Mouse (Mus musculus): ENCODE data around the gene Mrgprg. TPM values are rescaled to one million over a fixed set of nuclear protein-coding genes. Genes with fewer than 3 reads are reported as not detected.

Gene Mrgprg
- polyA plus RNA-seq, 1 experiment from 2014 or later: not detected

DNA sequence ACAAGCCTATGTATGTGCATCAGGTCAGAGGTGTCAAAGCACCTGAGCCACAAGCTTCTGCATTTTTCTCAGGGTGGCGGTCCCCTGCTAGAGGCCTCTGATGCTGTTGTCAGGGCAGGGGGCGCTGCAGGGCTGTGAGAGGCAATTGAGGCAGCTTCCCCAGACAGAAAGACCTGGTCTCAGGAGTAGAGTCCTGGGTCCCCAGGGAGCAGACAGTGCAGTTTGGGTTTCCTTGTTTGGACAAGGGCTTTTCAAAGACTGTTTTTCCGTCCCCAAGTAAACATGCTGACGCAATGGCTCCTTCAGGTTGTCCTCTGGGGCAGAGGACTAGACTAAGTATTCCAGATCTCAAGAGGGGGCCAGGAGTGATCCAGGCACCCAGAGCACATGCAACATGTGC is 40.4 kb downstream of the Mrgprg start:
- no peak overlapping the region for H3K4me2 ChIP-seq
- H3K27me3 ChIP-seq: no peaks in the 10 kb centered on the region
- no peaks in the 10 kb centered on the region for H3K36me3 ChIP-seq
- WGBS: 76% methylated on average over 4 of the region's 4 CpGs
- H3K9ac ChIP-seq: no peak overlapping the region
- ATAC-seq (replicated peaks; ENCODE audit: low FRiP score): no peak
- H3K27ac ChIP-seq: no peak overlapping the region
- peaks cover 13% of the 10 kb centered on the region for H3K4me1 ChIP-seq
- no peaks in the 10 kb centered on the region for H3K9me3 ChIP-seq (replicated peaks)
- no peak overlapping the region for H3K4me3 ChIP-seq (replicated peaks)

DNA sequence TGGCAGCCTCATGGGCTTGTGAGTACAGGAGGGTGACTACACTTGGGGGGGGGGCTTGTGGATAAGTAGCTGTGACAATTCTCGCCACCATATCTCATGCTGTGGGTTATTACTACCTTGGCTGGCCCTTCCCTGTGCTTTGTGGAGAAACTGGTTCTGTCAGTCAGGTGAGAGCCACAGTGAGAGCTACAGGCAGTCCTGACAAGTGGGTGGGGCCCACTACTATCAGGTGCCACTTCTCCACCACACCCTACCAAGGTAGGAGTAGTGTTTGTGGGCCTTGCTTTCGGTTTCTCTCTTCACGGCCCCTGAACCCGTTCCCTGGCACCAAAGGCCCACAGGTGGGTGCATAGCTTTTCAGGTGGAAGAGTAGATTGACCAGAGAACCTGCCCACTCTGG is 43.0 kb downstream of the Mrgprg start:
- Histone ChIP-seq H3K4me3 (replicated peaks) (no peak overlapping the region), H3K9ac (no peak overlapping the region), H3K27me3 (no peaks in the 10 kb centered on the region), H3K27ac (no peak overlapping the region), H3K9me3 (replicated peaks) (no peaks in the 10 kb centered on the region), H3K4me2 (no peak overlapping the region), H3K4me1 (peaks cover 7% of the 10 kb centered on the region; the same call in 1 of the 2 replicates), H3K36me3 (no peaks in the 10 kb centered on the region)
- WGBS: 85% methylated on average over 4 of the region's 4 CpGs
- peak; percentile 63; the same call in 1 of the 2 replicates for ATAC-seq (replicated peaks; ENCODE audit: low FRiP score)

DNA sequence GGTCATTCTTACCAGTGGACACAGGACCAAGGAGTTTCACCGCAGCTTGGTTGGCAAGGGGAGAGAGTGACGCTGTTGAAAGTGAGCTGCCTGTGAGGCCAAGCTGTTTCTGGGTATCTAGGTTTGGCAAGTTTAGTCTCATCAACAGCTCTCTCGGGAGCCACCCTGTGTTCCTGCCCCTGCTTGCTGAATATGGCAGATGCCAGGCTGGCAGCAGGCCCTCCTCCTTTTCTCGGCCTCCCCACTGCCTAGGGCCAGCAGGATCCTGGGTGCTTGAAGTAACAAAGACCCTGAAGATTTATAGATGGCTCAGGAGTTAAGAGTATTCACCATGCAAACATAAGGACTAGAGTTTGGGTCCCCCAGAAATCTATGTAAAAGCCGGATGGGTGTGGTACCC is 44.1 kb downstream of the Mrgprg start:
- H3K36me3 ChIP-seq: no peaks in the 10 kb centered on the region
- no peak overlapping the region for H3K27ac ChIP-seq
- ATAC-seq (replicated peaks; ENCODE audit: low FRiP score): no peak
- peaks cover 10% of the 10 kb centered on the region for H3K4me1 ChIP-seq
- no peaks in the 10 kb centered on the region for H3K27me3 ChIP-seq
- H3K4me2 ChIP-seq: no peak overlapping the region
- no peaks in the 10 kb centered on the region for H3K9me3 ChIP-seq (replicated peaks)
- 89% methylated on average over 5 of the region's 5 CpGs for WGBS
- H3K4me3 ChIP-seq (replicated peaks): no peak overlapping the region
- H3K9ac ChIP-seq: no peak overlapping the region

DNA sequence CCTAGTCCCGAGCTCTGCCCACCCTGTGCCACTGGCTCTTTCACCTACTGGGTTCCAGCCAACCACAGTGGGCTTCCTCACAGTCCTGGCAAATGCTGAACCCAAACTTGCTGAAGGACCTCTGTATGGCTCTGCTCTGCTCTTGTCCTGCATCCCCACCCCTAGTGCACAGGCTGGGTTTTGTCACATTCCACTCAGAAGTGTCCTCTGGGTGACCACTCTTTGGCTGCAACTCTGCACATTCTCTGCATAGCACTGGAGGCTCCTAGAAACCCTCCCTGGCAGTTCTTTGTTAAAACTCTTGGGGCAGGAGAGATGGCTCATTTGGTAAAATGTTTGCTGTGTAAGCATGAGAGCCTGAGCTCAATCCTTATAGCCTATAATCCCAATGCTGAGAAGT is 49.0 kb downstream of the Mrgprg start:
- Histone ChIP-seq H3K27me3 (no peaks in the 10 kb centered on the region), H3K9me3 (replicated peaks) (no peaks in the 10 kb centered on the region), H3K4me2 (no peak overlapping the region), H3K27ac (peak overlapping the region; percentile 68), H3K36me3 (peaks cover 17% of the 10 kb centered on the region), H3K9ac (no peak overlapping the region), H3K4me1 (peaks cover 18% of the 10 kb centered on the region), H3K4me3 (replicated peaks) (no peak overlapping the region)
- WGBS: 87% methylated on average over 1 of the region's 1 CpGs
- ATAC-seq (replicated peaks; ENCODE audit: low FRiP score): peak; percentile 78

Small RNA genes lying within 50 kb of the gene (microRNA-seq; reads per million reads assigned to microRNA genes)
- not detected for gene Gm22064

Other genes with a start within 250 kb of the Mrgprg start
- gene Nap1l4, start 217.9 kb downstream of the Mrgprg start, polyA plus RNA-seq (2015; fragmentation: Nextera tagmentation; extraction: Ambion mirVana): 276 and 287 TPM in 2 replicates
- gene Cars, start 166.9 kb downstream of the Mrgprg start, polyA plus RNA-seq (2015; fragmentation: Nextera tagmentation; extraction: Ambion mirVana): 62.3 and 62.9 TPM in 2 replicates
- 0.54 and 0.65 TPM in 2 replicates for gene Tnfrsf26, start 138.3 kb downstream of the Mrgprg start, polyA plus RNA-seq (2015; fragmentation: Nextera tagmentation; extraction: Ambion mirVana)
- 10.6 and 12.1 TPM in 2 replicates for gene Tnfrsf22, start 117.3 kb downstream of the Mrgprg start, polyA plus RNA-seq (2015; fragmentation: Nextera tagmentation; extraction: Ambion mirVana)
- gene Tnfrsf23, start 81.1 kb downstream of the Mrgprg start, polyA plus RNA-seq (2015; fragmentation: Nextera tagmentation; extraction: Ambion mirVana): 2.0 and 2.8 TPM in 2 replicates
- 31.9 and 34.0 TPM in 2 replicates for gene Osbpl5, start 10.0 kb downstream of the Mrgprg start, polyA plus RNA-seq (2015; fragmentation: Nextera tagmentation; extraction: Ambion mirVana)
- gene Mrgpre, start 17.5 kb upstream of the Mrgprg start, polyA plus RNA-seq (2015; fragmentation: Nextera tagmentation; extraction: Ambion mirVana): 1.7 and 2.0 TPM in 2 replicates
- 9.0 and 10.4 TPM in 2 replicates for gene Nadsyn1, start 55.9 kb upstream of the Mrgprg start, polyA plus RNA-seq (2015; fragmentation: Nextera tagmentation; extraction: Ambion mirVana)
- gene Dhcr7, start 56.2 kb upstream of the Mrgprg start, polyA plus RNA-seq (2015; fragmentation: Nextera tagmentation; extraction: Ambion mirVana): 37.7 and 47.2 TPM in 2 replicates
- gene Gm498, start 99.8 kb upstream of the Mrgprg start, polyA plus RNA-seq (2015; fragmentation: Nextera tagmentation; extraction: Ambion mirVana): not detected in 2 replicates
- gene Shank2, start 234.9 kb upstream of the Mrgprg start, polyA plus RNA-seq (2015; fragmentation: Nextera tagmentation; extraction: Ambion mirVana): 2.6 and 2.7 TPM in 2 replicates

Data from kidney, embryonic 15.5 days (tissue).